Mouse (Mus musculus) bone marrow, adult 2 months (tissue): ENCODE data around the gene Ccnl1.

Source experiments
- CTCF ChIP-seq: fragments of 200-500 bp; IDR thresholded peaks from 2 replicates; pipeline ENCODE4 v1.5.1; 2011; ENCODE audit warnings: low read length, control low read depth; ENCODE audit not compliant: control insufficient read depth, insufficient read depth
- POLR2A ChIP-seq: fragments of 200-500 bp; IDR thresholded peaks from 2 replicates; pipeline ENCODE4 v1.6.1; 2011; ENCODE audit warnings: low read depth, mild to moderate bottlenecking, control low read depth, low read length, borderline replicate concordance; ENCODE audit not compliant: control insufficient read depth

DNA sequence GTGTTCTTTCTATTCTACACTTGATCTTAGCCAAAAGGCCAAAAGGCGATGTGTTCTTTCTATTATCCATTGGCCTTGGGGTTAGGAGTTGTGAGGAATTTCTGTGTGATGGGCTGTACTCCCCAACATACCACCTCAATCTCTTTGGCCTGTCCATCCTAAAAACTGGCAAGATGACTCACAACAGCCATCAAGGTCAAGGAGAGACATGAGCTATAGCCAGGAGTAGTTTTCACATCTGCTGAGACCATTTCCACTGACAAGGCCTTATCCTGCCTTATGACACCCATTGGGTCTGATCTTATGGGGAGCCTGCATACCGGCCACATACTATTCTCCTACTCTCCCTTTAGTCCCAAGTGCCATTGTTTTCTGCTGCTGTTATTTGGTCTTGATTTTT is 39.0 kb downstream of the Ccnl1 start:
- TF ChIP-seq POLR2A: no peak
- no peak for TF ChIP-seq CTCF
